Mouse (Mus musculus) liver, embryonic 13.5 days (tissue): ENCODE measurements around the gene Rab12. TPM values are rescaled to one million over a fixed set of nuclear protein-coding genes. Genes with fewer than 3 reads are reported as not detected.

Experiments
- ATAC-seq: fragments of 200-750 bp; cut with Nextera tagmentation; 2 replicates; pipeline ENCODE4 v1.8.0; 2017; ENCODE audit warnings: low read depth, mild to moderate bottlenecking, moderate number of reproducible peaks, moderate library complexity
- DNase-seq: peaks from one replicate; pipeline ENCODE4 v3.0.0; 2022
- H3K27ac ChIP-seq: fragments of 300-500 bp; sonication (generic); 2 replicates; pipeline ENCODE4 v1.5.1; 2015; ENCODE audit warnings: moderate library complexity, mild to moderate bottlenecking, inconsistent platforms
- H3K27me3 ChIP-seq: fragments of 300-500 bp; sonication (generic); 2 replicates; pipeline ENCODE4 v1.6.1; 2015; ENCODE audit warnings: mild to moderate bottlenecking, inconsistent platforms
- H3K36me3 ChIP-seq: fragments of 300-500 bp; sonication (generic); 2 replicates; pipeline ENCODE4 v1.6.1; 2015; ENCODE audit warnings: mild to moderate bottlenecking, inconsistent platforms
- H3K4me1 ChIP-seq: fragments of 300-500 bp; sonication (generic); replicated peaks from 2 replicates; pipeline ENCODE4 v1.6.1; 2015; ENCODE audit warnings: inconsistent platforms
- H3K4me2 ChIP-seq: fragments of 300-500 bp; sonication (generic); 2 replicates; pipeline ENCODE4 v1.6.1; 2015; ENCODE audit warnings: inconsistent platforms, mild to moderate bottlenecking, moderate library complexity
- H3K4me3 ChIP-seq: fragments of 300-500 bp; sonication (generic); replicated peaks from 2 replicates; pipeline ENCODE4 v1.5.1; 2015; ENCODE audit warnings: mild to moderate bottlenecking, inconsistent platforms
- H3K9ac ChIP-seq: fragments of 300-500 bp; sonication (generic); 2 replicates; pipeline ENCODE4 v1.6.1; 2015; ENCODE audit warnings: mild to moderate bottlenecking, inconsistent platforms
- H3K9me3 ChIP-seq: fragments of 300-500 bp; sonication (generic); replicated peaks from 2 replicates; pipeline ENCODE4 v1.6.1; 2016; ENCODE audit warnings: inconsistent platforms
- WGBS: fragments of 180-500 bp; shearing (Covaris S2); methylation state at CpG from one replicate; pipeline ENCODE4 v1.1.7; 2015; ENCODE audit not compliant: insufficient replicate concordance; 5-methylcytosine and 5-hydroxymethylcytosine counted together
- polyA plus RNA-seq: library from polyadenylated mRNA; unstranded; fragments of >200 nt; fragmentation: Nextera tagmentation; extraction: Ambion mirVana; gene quantifications from 2 replicates; pipeline ENCODE4 v1.2.1, GENCODE M21; 2015

Rab12 gene
- polyA plus RNA-seq, 1 experiment from 2014 or later = 7.9 TPM

DNA sequence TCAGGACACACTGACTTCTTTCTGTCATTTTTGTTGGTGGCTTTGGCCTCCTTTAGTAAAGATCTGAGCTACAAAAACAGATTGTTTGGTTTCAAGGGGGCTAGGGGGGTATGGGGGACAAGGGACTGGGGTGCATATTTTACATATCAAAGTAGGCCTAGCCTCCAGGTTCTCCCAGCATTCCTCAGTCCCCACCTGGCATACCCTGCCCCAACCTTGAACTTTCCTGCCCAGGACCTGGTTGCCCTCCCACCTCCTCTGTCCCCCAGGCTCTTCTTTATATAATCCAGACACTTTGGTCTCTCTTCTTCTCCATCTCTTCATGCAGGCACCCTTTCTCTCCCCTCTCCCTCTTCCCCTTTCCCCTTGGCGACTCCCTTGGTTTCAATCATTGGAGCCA, 46.3 kb downstream of the Rab12 start:
- 55% methylated on average over 1 of the region's 1 CpGs for WGBS
- ATAC-seq = no peak

GRCm38 (mm10) chr17:66471775-66472174, 47.8 kb downstream of the Rab12 start:
- Histone ChIP-seq H3K4me2 (no peak overlapping the region), H3K27ac (no peak overlapping the region), H3K9me3 (no peaks in the 10 kb centered on the region), H3K4me3 (no peak overlapping the region), H3K36me3 (no peaks in the 10 kb centered on the region), H3K4me1 (no peaks in the 10 kb centered on the region), H3K9ac (no peak overlapping the region), H3K27me3 (0 out of 2 replicates have a peak, but pooled peaks cover 3% of the 10 kb centered on the region)
- DNase-seq (no peak), ATAC-seq (no peak)
- 39% methylated on average over 5 of the region's 5 CpGs for WGBS

More for the DNA sequence above, 46.3 kb downstream of the Rab12 start:
- Histone ChIP-seq H3K4me3 (no peak overlapping the region), H3K9ac (no peak overlapping the region), H3K4me1 (no peaks in the 10 kb centered on the region), H3K4me2 (no peak overlapping the region), H3K27ac (no peak overlapping the region), H3K36me3 (no peaks in the 10 kb centered on the region), H3K27me3 (peaks cover 4% of the 10 kb centered on the region), H3K9me3 (no peaks in the 10 kb centered on the region)
- no peak for DNase-seq

- ATAC-seq (no peak), DNase-seq (no peak)
- Histone ChIP-seq H3K9ac (no peak overlapping the region), H3K9me3 (no peaks in the 10 kb centered on the region), H3K27me3 (0 out of 2 replicates have a peak, but pooled peaks cover 3% of the 10 kb centered on the region), H3K36me3 (no peaks in the 10 kb centered on the region), H3K4me1 (no peaks in the 10 kb centered on the region), H3K4me3 (no peak overlapping the region), H3K4me2 (no peak overlapping the region), H3K27ac (no peak overlapping the region)
- 43% methylated on average over 4 of the region's 4 CpGs for WGBS
Observed at GRCm38 (mm10) chr17:66471252-66471651, 48.3 kb downstream of the Rab12 start.

DNA sequence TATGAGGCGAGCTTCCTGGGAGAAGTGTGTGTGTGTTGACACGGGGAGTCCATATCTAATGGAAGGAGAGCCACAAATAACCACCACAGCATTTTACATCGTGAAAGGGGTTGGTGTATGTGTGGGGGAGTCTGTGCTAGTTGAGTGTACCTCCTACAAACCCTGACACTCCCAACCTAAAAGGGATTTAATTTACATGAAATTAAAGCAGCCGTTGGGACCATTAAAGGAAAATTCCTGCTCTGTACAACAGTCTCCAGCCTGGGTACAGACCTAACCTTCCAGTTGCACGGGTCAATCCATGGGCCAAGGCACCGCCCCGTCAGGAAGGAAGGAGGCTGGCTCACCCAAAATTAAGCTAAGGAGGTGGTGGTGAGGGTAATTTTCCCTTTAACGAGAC, 49.5 kb downstream of the Rab12 start:
- H3K4me1 ChIP-seq = no peaks in the 10 kb centered on the region
- H3K36me3 ChIP-seq = no peaks in the 10 kb centered on the region
- no peak overlapping the region for H3K9ac ChIP-seq
- no peak for DNase-seq
- no peak overlapping the region for H3K27ac ChIP-seq
- no peak overlapping the region for H3K4me2 ChIP-seq
- ATAC-seq = no peak
- 41% methylated on average over 8 of the region's 8 CpGs for WGBS
- 0 out of 2 replicates have a peak, but pooled peaks cover 3% of the 10 kb centered on the region for H3K27me3 ChIP-seq
- H3K9me3 ChIP-seq = no peaks in the 10 kb centered on the region
- H3K4me3 ChIP-seq = no peak overlapping the region

- no peaks in the 10 kb centered on the region for H3K4me1 ChIP-seq
- DNase-seq (no peak), ATAC-seq (no peak)
- H3K4me2 ChIP-seq = no peak overlapping the region
- H3K27ac ChIP-seq = no peak overlapping the region
- H3K4me3 ChIP-seq = no peak overlapping the region
- no peaks in the 10 kb centered on the region for H3K9me3 ChIP-seq
- H3K27me3 ChIP-seq = peaks cover 11% of the 10 kb centered on the region
- WGBS = 44% methylated on average over 1 of the region's 1 CpGs
- no peak overlapping the region for H3K9ac ChIP-seq
- no peaks in the 10 kb centered on the region for H3K36me3 ChIP-seq
Observed at GRCm38 (mm10) chr17:66457278-66457677, 62.3 kb downstream of the Rab12 start.

DNA sequence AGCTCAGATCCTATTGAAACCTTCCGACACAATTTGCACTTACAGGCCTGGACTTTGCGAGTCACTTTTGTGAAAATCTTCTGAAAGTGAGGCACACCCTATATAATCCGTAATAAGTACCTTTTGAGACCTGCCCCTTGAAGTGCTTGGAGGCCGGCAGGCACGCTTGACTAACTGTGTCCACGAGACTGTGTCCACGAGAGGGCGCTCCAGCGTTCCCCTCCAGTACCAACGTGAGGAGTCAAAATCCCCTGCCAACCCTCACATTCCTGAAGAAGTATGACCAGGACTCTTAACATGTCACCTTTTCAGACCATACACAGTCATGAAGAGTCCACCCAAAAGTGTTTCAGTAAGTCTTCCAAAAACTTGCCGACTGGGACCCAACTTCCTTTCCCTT, 68.4 kb downstream of the Rab12 start:
- DNase-seq (peak; percentile 36), ATAC-seq (no peak)
- WGBS = 3% methylated on average over 11 of the region's 11 CpGs
- Histone ChIP-seq H3K4me3 (no peak overlapping the region), H3K4me1 (peaks cover 12% of the 10 kb centered on the region), H3K4me2 (no peak overlapping the region), H3K9ac (no peak overlapping the region), H3K9me3 (no peaks in the 10 kb centered on the region), H3K27ac (no peak overlapping the region), H3K27me3 (peaks cover 72% of the 10 kb centered on the region), H3K36me3 (no peaks in the 10 kb centered on the region)

DNA sequence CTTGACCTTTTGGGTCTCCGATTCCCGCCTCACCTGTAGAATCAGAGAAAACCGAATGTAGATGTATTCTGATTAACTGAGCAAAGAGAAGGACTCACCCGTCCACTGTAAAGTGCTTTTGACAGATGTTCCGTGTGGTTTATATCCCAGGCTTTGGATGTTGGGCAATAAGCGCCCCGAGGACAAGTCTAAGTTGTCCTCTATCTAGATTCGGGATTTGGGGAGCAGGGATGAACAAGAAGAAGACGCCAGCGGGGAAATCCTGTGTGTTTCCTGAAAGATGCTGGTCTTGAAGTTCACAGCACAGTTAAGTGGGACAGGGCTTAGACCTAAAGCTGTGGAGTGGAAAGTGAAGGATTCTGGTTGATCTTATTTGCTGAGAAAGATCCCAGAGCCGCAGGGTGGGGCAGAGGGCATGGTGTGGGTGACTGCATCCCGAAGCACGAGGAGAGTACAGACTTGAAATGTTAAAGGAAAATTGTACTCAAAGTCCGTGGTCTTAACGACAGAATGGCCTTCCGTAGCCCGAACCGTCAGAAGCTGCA, 68.9 kb downstream of the Rab12 start:
- no peaks in the 10 kb centered on the region for H3K9me3 ChIP-seq
- WGBS = 5% methylated on average over 18 of the region's 18 CpGs
- no peak overlapping the region for H3K27ac ChIP-seq
- no peak for DNase-seq
- peaks cover 12% of the 10 kb centered on the region for H3K4me1 ChIP-seq
- peak overlapping the region; percentile 74 for H3K4me2 ChIP-seq
- no peak overlapping the region for H3K9ac ChIP-seq
- H3K4me3 ChIP-seq = peak overlapping the region; percentile 60
- no peak for ATAC-seq
- H3K36me3 ChIP-seq = no peaks in the 10 kb centered on the region
- H3K27me3 ChIP-seq = peaks cover 75% of the 10 kb centered on the region

DNA sequence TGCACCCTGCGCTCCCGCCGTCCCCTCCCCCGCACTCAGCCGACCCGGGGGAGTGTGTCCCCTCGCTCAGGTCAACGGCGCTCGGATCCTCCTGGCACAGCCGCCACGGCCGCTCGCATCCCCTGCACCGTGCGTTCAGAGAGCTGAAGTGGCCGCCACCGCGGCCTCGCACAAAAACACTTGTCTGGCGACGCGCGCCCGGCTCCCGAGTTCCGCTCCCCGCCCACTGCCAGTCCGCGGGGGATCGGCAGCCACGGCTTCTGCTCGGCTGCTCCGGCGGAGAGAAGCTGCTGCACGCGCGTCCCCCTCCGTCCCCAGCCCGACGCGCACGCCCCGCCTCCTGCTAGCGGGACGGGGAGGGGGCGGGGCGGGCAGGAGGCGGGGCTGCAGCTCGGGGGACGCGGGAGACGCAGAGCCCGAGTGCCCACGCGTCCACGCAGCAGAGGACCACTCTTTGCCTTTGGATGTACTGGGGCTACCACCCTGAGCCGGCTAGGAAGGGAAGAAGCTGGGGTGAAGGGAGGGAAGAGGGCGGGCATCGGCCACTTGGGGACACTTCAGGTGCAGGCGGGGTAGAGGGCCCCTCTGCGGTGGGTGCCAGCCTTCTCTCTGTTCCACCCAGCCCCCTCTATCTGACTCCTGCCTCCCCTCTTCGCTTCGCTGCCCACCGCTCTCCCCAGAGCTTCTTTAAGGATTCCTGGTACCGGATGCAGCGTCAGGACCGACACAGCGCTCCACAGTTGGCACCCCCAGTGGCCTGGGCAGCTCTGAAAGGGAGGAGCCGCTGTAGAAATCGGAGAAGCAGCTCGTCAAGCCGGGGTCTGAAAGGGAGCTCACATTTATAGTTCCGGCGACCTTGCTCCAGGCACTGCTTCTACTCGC, 69.8 kb downstream of the Rab12 start, which contains the start of gene Mtcl1:
Gene Mtcl1 (minus strand): TSS at position 291 of the 882 bp plus-strand sequence.
- peak; percentile 43; the same call in 1 of the 2 replicates for ATAC-seq
- H3K36me3 ChIP-seq = no peaks in the 10 kb centered on the region
- peaks cover 75% of the 10 kb centered on the region for H3K27me3 ChIP-seq
- peaks cover 12% of the 10 kb centered on the region for H3K4me1 ChIP-seq
- WGBS = under 1% methylated on average over 70 of the region's 76 CpGs
- H3K4me3 ChIP-seq = peak within 1 kb of the TSS; percentile 60
- no peak within 1 kb of the TSS for H3K27ac ChIP-seq
- H3K4me2 ChIP-seq = peak within 1 kb of the TSS; percentile 74
- H3K9ac ChIP-seq = peak within 1 kb of the TSS; percentile 36
- no peak for DNase-seq
- H3K9me3 ChIP-seq = no peaks in the 10 kb centered on the region

DNA sequence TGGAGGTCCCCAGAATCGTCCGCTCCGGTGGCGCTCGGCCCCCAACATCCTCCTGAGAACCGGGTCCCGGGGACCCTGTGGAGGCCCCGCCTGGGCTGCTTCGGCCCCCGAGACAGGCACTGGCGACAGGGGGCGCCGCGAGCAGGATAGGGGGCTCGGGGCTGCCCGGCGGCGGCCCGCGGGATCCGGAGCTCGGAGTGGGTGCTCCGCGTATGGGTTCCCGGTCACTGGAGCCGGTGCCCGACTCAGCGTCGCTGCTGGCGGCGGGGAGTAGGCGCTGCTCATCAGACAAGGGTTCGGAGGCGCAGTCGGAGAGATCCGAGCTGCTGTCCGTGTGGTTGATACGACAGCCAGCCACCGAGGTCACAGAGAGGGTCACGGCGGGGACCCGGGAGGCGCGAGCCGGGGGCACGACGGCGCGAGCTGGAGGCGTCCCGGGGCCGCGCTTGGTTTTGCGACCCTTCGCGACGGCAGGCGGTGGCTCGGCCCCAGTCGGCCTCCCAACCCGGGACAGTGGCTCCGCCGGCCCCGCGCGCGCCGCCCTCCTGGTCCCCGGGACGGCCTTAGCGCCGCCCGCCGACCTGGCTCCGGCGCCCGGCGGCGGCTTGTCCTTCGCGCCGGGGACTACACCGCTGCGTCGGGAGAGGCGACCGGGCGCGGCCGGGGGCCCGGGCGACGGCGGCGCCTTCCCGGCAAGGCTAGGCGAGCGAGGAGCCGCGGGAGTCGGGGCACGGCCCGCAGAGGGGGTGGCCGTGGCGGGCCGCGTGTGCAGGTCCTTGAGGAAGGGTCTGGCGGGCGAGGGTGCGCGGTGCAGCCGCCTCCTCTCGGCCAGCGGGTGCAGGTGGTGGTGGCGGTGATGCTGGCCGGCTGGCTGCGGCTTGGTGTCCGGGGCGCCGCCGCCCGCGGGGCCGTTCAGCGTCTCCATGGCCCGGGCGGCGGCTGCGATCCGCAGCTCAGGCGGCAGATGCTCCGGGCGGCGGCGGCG, 70.8 kb downstream of the Rab12 start:
- Histone ChIP-seq H3K4me1 (peaks cover 12% of the 10 kb centered on the region), H3K9ac (peak overlapping the region; percentile 36), H3K27me3 (peaks cover 82% of the 10 kb centered on the region), H3K36me3 (no peaks in the 10 kb centered on the region), H3K27ac (no peak overlapping the region), H3K4me3 (peak overlapping the region; percentile 60), H3K9me3 (no peaks in the 10 kb centered on the region), H3K4me2 (peak overlapping the region; percentile 74)
- 1% methylated on average over 99 of the region's 136 CpGs for WGBS
- ATAC-seq (peak; percentile 14; the same call in 1 of the 2 replicates), DNase-seq (no peak)

DNA sequence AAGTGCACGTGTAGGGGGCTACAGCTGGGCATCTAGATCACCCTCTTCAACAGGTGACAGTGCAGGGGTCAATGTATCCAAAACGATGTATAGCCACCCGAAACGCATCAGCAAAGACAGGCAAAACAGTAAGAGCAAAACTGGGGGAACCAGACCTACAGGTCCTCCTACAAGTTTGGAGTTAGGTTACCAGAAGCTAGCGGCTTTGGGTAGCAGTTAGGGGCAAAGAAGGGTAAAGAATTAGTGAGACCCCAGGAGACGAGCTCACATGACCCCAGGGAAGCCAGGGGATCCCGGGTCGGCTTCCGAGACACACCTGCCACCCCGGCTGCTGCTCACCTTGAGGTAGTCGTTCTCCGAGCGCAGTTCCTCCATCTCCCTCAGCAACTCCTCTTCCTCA, 71.6 kb downstream of the Rab12 start:
- Histone ChIP-seq H3K27ac (no peak overlapping the region), H3K27me3 (peaks cover 78% of the 10 kb centered on the region), H3K4me1 (peaks cover 12% of the 10 kb centered on the region), H3K4me2 (peak overlapping the region; percentile 74), H3K9ac (0 out of 2 replicates have a peak overlapping the region, but pooled peaks have one; percentile 36), H3K4me3 (peak overlapping the region; percentile 60), H3K36me3 (no peaks in the 10 kb centered on the region), H3K9me3 (no peaks in the 10 kb centered on the region)
- WGBS = 9% methylated on average over 13 of the region's 13 CpGs
- ATAC-seq (no peak), DNase-seq (no peak)

GRCm38 (mm10) chr17:66447007-66447312, 72.6 kb downstream of the Rab12 start:
- no peak for ATAC-seq
- Histone ChIP-seq H3K9ac (no peak overlapping the region), H3K27me3 (peaks cover 71% of the 10 kb centered on the region), H3K4me3 (no peak overlapping the region), H3K9me3 (no peaks in the 10 kb centered on the region), H3K27ac (no peak overlapping the region), H3K36me3 (no peaks in the 10 kb centered on the region), H3K4me2 (no peak overlapping the region), H3K4me1 (peaks cover 12% of the 10 kb centered on the region)
- DNase-seq = no peak
- WGBS = 46% methylated on average over 7 of the region's 7 CpGs
